Mouse (Mus musculus) midbrain, embryonic 13.5 days (tissue): ENCODE results near the gene Erich6b. TPM values are rescaled to one million over a fixed set of nuclear protein-coding genes. Genes with fewer than 3 reads are reported as not detected.

ENCODE experiments used
- ATAC-seq: fragments of 200-750 bp; cut with Nextera tagmentation; 2 replicates; pipeline ENCODE4 v1.8.0; 2017; ENCODE audit warnings: mild to moderate bottlenecking, moderate TSS enrichment, moderate library complexity
- H3K27ac ChIP-seq: fragments of 300-500 bp; sonication (generic); 2 replicates; pipeline ENCODE4 v1.5.1; 2015; ENCODE audit warnings: inconsistent platforms, mild to moderate bottlenecking, moderate library complexity
- H3K27me3 ChIP-seq: fragments of 300-500 bp; sonication (generic); 2 replicates; pipeline ENCODE4 v1.6.1; 2015; ENCODE audit warnings: mild to moderate bottlenecking, inconsistent platforms
- H3K36me3 ChIP-seq: fragments of 300-500 bp; sonication (generic); 2 replicates; pipeline ENCODE4 v1.6.1; 2015; ENCODE audit warnings: mild to moderate bottlenecking, inconsistent platforms
- H3K4me1 ChIP-seq: fragments of 300-500 bp; sonication (generic); replicated peaks from 2 replicates; pipeline ENCODE4 v1.6.1; 2015; ENCODE audit warnings: inconsistent platforms
- H3K4me2 ChIP-seq: fragments of 300-500 bp; sonication (generic); replicated peaks from 2 replicates; pipeline ENCODE4 v1.6.1; 2015; ENCODE audit warnings: moderate library complexity, mild to moderate bottlenecking, inconsistent platforms
- H3K4me3 ChIP-seq: fragments of 300-500 bp; sonication (generic); replicated peaks from 2 replicates; pipeline ENCODE4 v1.5.1; 2015; ENCODE audit warnings: mild to moderate bottlenecking, inconsistent platforms
- H3K9ac ChIP-seq: fragments of 300-500 bp; sonication (generic); replicated peaks from 2 replicates; pipeline ENCODE4 v1.6.1; 2015; ENCODE audit warnings: mild to moderate bottlenecking, inconsistent platforms
- H3K9me3 ChIP-seq: fragments of 300-500 bp; sonication (generic); 2 replicates; pipeline ENCODE4 v1.6.1; 2016; ENCODE audit warnings: mild to moderate bottlenecking, inconsistent platforms
- WGBS: fragments of 180-500 bp; shearing (Covaris S2); methylation state at CpG from one replicate; pipeline ENCODE4 v1.1.7; 2015; 5-methylcytosine and 5-hydroxymethylcytosine counted together
- polyA plus RNA-seq: library from polyadenylated mRNA; unstranded; fragments of >200 nt; fragmentation: Nextera tagmentation; extraction: Ambion mirVana; gene quantifications from 2 replicates; pipeline ENCODE4 v1.2.1, GENCODE M21; 2015

Gene Erich6b
- not detected in 2 replicates for polyA plus RNA-seq

DNA sequence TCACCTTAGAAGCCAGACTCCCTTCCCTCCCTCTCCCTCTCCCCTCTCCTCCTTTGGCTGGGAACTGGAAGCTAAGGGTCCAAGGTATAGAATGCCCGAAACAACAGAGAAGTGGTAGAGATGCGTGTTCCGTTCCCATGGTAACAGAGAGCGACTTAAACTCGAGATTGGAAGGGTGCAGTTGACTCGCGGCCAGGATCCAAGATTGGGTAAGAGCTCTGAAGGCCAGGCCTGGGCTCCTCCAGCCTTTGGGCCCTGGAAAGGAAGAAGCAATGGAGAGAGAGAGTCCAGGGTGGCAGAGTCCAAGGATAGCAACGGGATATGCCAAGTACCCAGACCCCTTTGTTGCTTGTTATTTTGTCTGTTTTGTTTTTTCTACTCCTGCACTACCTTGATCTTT lies at the start of gene Erich6b:
Gene Erich6b, plus strand, starts transcription at position 180 of the 400 bp plus-strand sequence.
- no peak for ATAC-seq
- Histone ChIP-seq H3K9me3 (peaks cover 4% of the 10 kb centered on the region; the same call in 1 of the 2 replicates), H3K27ac (no peak within 1 kb of the TSS), H3K4me1 (peaks cover 10% of the 10 kb centered on the region), H3K4me3 (no peak within 1 kb of the TSS), H3K9ac (no peak within 1 kb of the TSS), H3K27me3 (no peaks in the 10 kb centered on the region), H3K36me3 (no peaks in the 10 kb centered on the region), H3K4me2 (no peak within 1 kb of the TSS)
- WGBS: 62% methylated on average over 8 of the region's 8 CpGs

DNA sequence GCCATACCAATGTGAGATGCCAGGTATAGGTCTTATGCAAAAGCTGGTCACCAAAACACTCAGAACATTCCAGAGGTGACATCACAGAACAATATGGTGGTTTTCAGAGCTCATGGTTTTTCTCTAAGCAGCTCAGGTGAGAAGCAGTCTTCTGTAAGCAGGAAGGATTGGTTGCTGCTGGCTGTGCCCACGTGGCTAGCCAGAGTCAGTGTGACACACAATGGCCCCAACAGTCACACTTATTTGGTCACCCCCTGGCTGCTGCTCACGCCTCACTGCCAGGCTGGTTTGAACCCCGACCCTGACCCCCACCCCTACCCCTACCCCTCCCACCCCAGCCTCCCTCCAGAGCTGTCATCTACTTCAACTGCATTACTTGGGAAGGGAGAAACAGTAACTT lies 49.1 kb upstream of the Erich6b start, which contains the start of gene Spert:
Gene Spert, minus strand, starts transcription at position 139 of the 400 bp plus-strand sequence.
- no peak for ATAC-seq
- H3K4me1 ChIP-seq: no peaks in the 10 kb centered on the region
- H3K27ac ChIP-seq: no peak within 1 kb of the TSS
- no peaks in the 10 kb centered on the region for H3K9me3 ChIP-seq
- H3K9ac ChIP-seq: no peak within 1 kb of the TSS
- H3K27me3 ChIP-seq: no peaks in the 10 kb centered on the region
- no peak within 1 kb of the TSS for H3K4me2 ChIP-seq
- 69% methylated on average over 3 of the region's 3 CpGs for WGBS
- no peaks in the 10 kb centered on the region for H3K36me3 ChIP-seq
- no peak within 1 kb of the TSS for H3K4me3 ChIP-seq

DNA sequence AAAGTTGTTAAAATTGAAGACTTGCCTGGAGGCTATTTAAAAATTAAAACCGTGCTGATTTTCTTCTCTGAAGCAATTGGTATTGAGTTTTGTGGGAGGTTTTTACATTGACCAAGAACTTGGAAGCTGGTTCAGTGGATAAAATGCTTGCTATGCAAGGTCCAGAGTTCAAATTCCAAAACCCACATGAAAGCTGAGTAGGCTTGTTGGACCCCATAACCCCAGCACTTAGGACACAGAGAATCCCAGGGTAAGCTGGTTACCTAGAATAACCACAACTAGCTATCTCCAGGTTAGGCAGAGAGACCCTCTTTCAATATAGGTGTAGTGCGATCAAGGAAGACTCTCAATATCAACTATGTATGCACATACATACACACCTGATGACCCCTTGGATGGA lies 32.9 kb upstream of the Erich6b start:
- Histone ChIP-seq H3K9ac (no peak overlapping the region), H3K4me3 (no peak overlapping the region), H3K27ac (no peak overlapping the region), H3K4me1 (no peaks in the 10 kb centered on the region), H3K9me3 (no peaks in the 10 kb centered on the region), H3K36me3 (no peaks in the 10 kb centered on the region), H3K4me2 (no peak overlapping the region), H3K27me3 (no peaks in the 10 kb centered on the region)
- ATAC-seq: no peak
- 97% methylated on average over 2 of the region's 2 CpGs for WGBS

DNA sequence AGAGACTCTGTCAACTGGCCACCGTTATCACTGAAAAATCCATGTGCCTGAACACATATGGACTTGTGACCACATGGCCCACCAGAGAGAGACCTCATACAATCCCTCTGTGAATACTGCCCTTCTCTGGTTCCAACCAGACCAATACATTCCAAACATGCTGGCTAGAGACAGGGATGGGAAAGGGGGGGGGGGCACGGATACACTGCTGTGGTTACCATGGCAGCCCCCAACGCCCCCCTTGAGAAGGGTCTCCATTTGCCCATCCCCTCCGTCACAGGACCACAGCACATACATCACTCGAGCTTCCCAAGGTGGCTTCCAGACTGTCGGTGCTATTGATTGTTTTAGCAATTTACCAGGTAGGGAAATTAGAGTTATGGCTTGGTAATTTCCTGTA lies 25.7 kb upstream of the Erich6b start:
- no peak overlapping the region for H3K27ac ChIP-seq

DNA sequence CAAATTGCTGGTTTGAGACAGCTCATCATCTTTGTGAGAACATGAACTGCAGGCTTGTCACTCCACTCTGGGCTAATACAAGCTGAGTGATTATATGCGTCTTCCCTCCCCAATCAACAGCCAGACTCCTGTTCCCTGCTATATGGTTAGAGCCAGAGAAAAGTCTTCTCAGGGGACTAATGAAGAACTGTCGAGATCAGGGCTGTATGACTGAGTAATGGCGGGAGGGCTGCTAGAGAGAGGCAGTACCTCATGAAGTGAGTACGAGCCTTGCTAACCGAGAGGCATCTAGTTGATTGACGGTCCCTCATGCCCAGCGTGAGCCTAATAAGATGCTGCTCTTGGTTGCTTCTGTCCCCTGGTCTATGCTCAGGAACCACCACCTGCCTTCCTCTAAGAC lies 19.1 kb upstream of the Erich6b start:
- Histone ChIP-seq H3K4me3 (no peak overlapping the region), H3K27me3 (no peaks in the 10 kb centered on the region), H3K27ac (no peak overlapping the region), H3K9me3 (no peaks in the 10 kb centered on the region), H3K4me1 (peaks cover 9% of the 10 kb centered on the region), H3K36me3 (no peaks in the 10 kb centered on the region), H3K4me2 (no peak overlapping the region), H3K9ac (no peak overlapping the region)
- no peak; the same call in 1 of the 2 replicates for ATAC-seq
- 79% methylated on average over 7 of the region's 7 CpGs for WGBS

More for the DNA sequence above, 25.7 kb upstream of the Erich6b start:
- H3K27me3 ChIP-seq: no peaks in the 10 kb centered on the region
- no peaks in the 10 kb centered on the region for H3K36me3 ChIP-seq
- no peaks in the 10 kb centered on the region for H3K9me3 ChIP-seq
- H3K4me3 ChIP-seq: no peak overlapping the region
- ATAC-seq: no peak
- WGBS: 84% methylated on average over 6 of the region's 6 CpGs
- no peak overlapping the region for H3K9ac ChIP-seq
- peaks cover 9% of the 10 kb centered on the region for H3K4me1 ChIP-seq
- no peak overlapping the region for H3K4me2 ChIP-seq

DNA sequence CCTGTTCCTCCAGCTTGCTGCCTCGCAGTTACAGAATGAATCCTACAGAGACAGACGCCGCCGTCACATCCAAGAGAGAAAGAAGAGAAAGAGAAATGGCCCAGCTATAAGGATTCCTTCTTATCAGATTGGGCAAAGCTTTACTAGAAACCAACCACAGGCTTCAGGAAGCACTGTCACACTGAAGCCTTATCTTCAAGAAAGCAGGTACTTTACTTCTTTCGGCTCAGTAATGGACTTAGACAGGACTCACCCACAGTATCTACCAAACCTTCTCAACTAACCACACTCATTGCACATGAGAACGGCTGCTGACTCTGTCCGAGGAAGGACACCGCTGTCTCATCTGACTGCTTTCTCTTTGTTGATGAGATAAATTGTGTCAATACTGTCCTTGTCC lies 13.2 kb upstream of the Erich6b start:
- Histone ChIP-seq H3K9me3 (no peaks in the 10 kb centered on the region), H3K27ac (no peak overlapping the region), H3K9ac (no peak overlapping the region), H3K27me3 (no peaks in the 10 kb centered on the region), H3K4me3 (no peak overlapping the region), H3K4me1 (no peaks in the 10 kb centered on the region), H3K36me3 (no peaks in the 10 kb centered on the region), H3K4me2 (no peak overlapping the region)
- no peak for ATAC-seq
- 94% methylated on average over 8 of the region's 8 CpGs for WGBS

DNA sequence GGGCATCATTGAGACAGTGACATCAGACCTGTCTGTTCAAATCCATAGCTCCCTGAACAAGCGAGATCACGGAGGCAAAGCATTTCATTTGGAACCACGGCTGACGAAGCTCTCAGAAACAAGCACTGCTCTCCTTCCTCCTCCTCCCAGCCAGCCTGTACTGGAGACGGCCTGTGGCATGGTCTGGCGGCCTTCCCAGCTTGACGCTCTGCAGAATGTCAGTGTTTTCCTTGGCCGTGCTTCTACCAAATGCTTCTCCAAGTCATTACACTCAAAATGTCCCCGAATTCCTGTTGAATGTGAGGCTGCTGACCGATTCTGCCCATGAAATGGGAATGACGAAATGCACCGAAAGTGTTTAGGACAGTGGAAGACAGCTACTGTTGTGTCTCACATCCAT lies 6.7 kb upstream of the Erich6b start:
- Histone ChIP-seq H3K27ac (no peak overlapping the region; the same call in 1 of the 2 replicates), H3K9me3 (no peaks in the 10 kb centered on the region), H3K4me3 (no peak overlapping the region), H3K4me1 (peaks cover 11% of the 10 kb centered on the region; the same call in 1 of the 2 replicates), H3K9ac (no peak overlapping the region), H3K36me3 (no peaks in the 10 kb centered on the region), H3K27me3 (no peaks in the 10 kb centered on the region), H3K4me2 (no peak overlapping the region)
- no peak for ATAC-seq
- 85% methylated on average over 12 of the region's 12 CpGs for WGBS

DNA sequence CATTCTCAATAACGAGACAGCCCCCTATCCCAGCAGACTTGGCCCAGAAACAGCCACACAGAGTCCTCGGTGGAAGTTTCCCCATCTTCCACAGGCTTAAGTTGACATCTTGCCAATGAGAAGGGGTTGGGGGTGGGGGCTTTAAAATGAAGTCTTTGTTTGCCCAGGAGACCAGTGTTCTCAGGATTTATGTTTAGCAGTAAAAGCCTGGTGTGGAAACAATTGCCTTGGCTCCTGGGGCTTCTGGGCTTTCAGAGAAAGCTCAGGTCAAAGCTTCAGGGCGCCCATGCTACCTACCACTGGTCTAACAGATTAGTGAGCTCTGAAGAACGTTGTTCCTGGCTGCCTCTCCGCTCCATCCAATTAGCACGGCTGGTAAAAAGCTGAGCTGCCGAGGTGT lies 6.0 kb upstream of the Erich6b start:
- ATAC-seq: 0 out of 2 replicates have a peak, but pooled peaks have one; percentile 17
- H3K4me2 ChIP-seq: no peak overlapping the region
- H3K27me3 ChIP-seq: no peaks in the 10 kb centered on the region
- no peaks in the 10 kb centered on the region for H3K9me3 ChIP-seq
- no peaks in the 10 kb centered on the region for H3K36me3 ChIP-seq
- H3K27ac ChIP-seq: no peak overlapping the region; the same call in 1 of the 2 replicates
- peaks cover 11% of the 10 kb centered on the region; the same call in 1 of the 2 replicates for H3K4me1 ChIP-seq
- H3K4me3 ChIP-seq: no peak overlapping the region
- WGBS: 32% methylated on average over 7 of the region's 7 CpGs
- H3K9ac ChIP-seq: no peak overlapping the region

DNA sequence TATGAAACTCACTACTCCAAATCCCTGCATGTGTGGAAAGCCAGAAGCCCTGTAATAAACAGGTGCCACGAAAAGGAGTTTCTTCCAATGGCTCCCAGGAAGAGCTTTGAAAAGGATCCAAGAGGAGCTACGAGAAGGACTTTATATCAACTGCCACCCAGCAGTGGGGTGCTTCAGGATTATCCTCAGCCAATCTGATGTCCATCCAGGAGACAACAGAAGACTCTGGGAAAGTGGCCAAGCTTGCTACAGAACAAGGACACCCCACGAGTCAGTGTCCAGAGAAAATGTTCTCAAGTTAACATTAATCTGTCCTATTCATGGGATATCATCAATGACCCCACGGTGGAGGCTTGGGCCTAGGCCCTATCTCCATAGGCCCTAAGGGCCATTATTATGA lies 4.4 kb upstream of the Erich6b start:
- 82% methylated on average over 4 of the region's 4 CpGs for WGBS
- no peaks in the 10 kb centered on the region for H3K36me3 ChIP-seq
- ATAC-seq: no peak

DNA sequence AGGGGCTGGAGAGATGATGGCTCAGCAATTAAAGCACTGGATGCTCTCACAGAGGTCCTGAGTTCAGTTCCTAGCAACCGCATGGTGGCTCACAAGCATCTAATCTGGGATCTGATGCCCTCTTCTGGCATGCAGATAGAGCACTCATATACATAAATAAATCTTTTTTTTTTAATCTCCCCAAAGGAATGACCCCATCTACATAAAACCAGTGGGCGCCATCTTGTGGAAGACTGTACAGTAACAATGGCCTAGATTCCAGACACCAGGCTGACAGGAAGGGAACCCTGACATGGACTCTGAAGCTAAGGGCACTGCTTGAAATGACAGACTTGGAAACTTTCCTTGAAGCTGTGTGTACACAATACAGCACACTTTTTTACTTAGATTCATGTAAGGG lies 1.2 kb upstream of the Erich6b start:
- Histone ChIP-seq H3K4me1 (peaks cover 8% of the 10 kb centered on the region; the same call in 1 of the 2 replicates), H3K36me3 (no peaks in the 10 kb centered on the region), H3K4me3 (no peak overlapping the region), H3K4me2 (no peak overlapping the region), H3K27me3 (no peaks in the 10 kb centered on the region), H3K9ac (no peak overlapping the region), H3K27ac (no peak overlapping the region), H3K9me3 (peaks cover 4% of the 10 kb centered on the region; the same call in 1 of the 2 replicates)
- ATAC-seq: no peak
- WGBS: 92% methylated on average over 2 of the region's 2 CpGs

More for the DNA sequence above, 4.4 kb upstream of the Erich6b start:
- peaks cover 11% of the 10 kb centered on the region; the same call in 1 of the 2 replicates for H3K4me1 ChIP-seq
- H3K9ac ChIP-seq: no peak overlapping the region
- H3K9me3 ChIP-seq: no peaks in the 10 kb centered on the region
- no peak overlapping the region for H3K4me2 ChIP-seq
- no peak overlapping the region for H3K4me3 ChIP-seq
- H3K27me3 ChIP-seq: no peaks in the 10 kb centered on the region
- H3K27ac ChIP-seq: no peak overlapping the region

DNA sequence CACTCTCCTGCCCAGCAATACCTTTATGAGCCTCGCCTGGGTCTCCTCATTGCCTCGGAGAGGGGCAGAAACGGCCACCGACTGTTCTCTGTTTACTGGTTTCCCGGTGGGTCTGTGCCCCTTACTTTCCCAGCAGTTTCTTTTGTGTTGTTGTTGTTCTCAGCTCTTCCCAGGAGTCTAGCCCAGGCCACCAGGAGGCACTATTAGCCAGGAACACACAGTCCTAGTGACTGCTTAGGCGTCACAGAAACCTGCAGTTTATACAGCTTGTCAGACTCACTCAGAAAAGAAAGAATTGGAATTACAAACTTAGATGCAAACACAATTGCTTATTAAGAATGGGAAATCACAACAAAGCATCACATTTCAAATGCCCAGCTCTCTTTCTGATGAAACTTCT lies 690 bp upstream of the Erich6b start:
- no peaks in the 10 kb centered on the region for H3K27me3 ChIP-seq
- no peak overlapping the region for H3K4me2 ChIP-seq
- no peak overlapping the region for H3K9ac ChIP-seq
- WGBS: 71% methylated on average over 6 of the region's 6 CpGs
- H3K9me3 ChIP-seq: peaks cover 4% of the 10 kb centered on the region; the same call in 1 of the 2 replicates
- H3K4me1 ChIP-seq: peaks cover 7% of the 10 kb centered on the region; the same call in 1 of the 2 replicates
- no peaks in the 10 kb centered on the region for H3K36me3 ChIP-seq
- no peak overlapping the region for H3K27ac ChIP-seq
- no peak overlapping the region for H3K4me3 ChIP-seq
- ATAC-seq: no peak

DNA sequence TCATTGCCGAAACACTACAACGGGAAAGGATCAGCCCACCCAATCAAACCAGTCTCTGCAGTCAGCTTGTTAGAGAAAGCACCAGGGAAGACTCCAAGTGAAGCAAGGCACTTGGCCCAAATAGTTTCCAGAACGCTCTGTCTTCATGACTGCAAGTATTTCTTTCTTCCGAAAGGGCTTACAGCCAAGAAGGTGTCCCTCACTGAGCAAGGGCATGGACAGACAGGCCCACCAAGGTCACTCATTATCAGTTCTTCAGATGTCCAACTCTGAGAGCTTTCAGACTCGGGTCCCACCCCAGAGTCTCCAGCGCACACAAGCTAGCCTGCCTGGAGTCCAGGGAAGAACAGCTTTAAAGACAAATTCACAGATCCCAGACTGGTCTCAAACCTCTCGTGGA lies 3.4 kb downstream of the Erich6b start:
- Histone ChIP-seq H3K27ac (no peak overlapping the region), H3K27me3 (no peaks in the 10 kb centered on the region), H3K9me3 (peaks cover 4% of the 10 kb centered on the region; the same call in 1 of the 2 replicates), H3K4me3 (no peak overlapping the region), H3K4me2 (no peak overlapping the region), H3K9ac (no peak overlapping the region), H3K36me3 (no peaks in the 10 kb centered on the region), H3K4me1 (peaks cover 21% of the 10 kb centered on the region)
- WGBS: 92% methylated on average over 7 of the region's 7 CpGs
- ATAC-seq: no peak

DNA sequence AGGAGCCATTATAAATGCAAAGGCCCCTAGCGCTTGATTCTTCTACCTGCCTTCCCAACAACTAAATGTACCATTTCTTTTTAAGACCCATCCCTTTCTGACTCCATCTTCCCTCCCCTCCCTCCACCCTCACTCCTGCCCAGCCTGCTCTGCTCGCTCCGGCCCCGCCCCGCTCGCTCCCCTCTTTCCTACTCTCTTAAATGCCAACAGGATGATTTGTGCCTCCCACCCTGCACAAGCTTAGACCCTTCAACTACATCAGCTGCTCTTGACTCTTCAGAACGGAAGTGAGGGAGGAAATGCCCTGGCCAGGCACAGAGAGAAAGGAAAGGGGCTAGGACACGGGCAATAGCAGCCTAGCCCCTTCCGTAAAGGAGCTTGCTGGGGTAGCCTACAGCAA lies 4.0 kb downstream of the Erich6b start:
- no peaks in the 10 kb centered on the region for H3K36me3 ChIP-seq
- 65% methylated on average over 9 of the region's 9 CpGs for WGBS
- peaks cover 4% of the 10 kb centered on the region; the same call in 1 of the 2 replicates for H3K9me3 ChIP-seq
- no peak overlapping the region for H3K9ac ChIP-seq
- peaks cover 21% of the 10 kb centered on the region for H3K4me1 ChIP-seq
- H3K27ac ChIP-seq: no peak overlapping the region; the same call in 1 of the 2 replicates
- H3K27me3 ChIP-seq: no peaks in the 10 kb centered on the region
- ATAC-seq: no peak
- no peak overlapping the region for H3K4me3 ChIP-seq
- no peak overlapping the region for H3K4me2 ChIP-seq
